Mouse (Mus musculus) c-Kit-negative CD71-positive TER-119-positive erythroid progenitor cells, embryonic 14.5 days (primary cell): ENCODE data around the gene Fdxr.

ENCODE experiments used
- DNase-seq: peaks from one replicate; pipeline ENCODE4 v3.0.0-alpha.2; 2013; ENCODE audit warnings: low read depth, low spot score

Fdxr gene

DNA sequence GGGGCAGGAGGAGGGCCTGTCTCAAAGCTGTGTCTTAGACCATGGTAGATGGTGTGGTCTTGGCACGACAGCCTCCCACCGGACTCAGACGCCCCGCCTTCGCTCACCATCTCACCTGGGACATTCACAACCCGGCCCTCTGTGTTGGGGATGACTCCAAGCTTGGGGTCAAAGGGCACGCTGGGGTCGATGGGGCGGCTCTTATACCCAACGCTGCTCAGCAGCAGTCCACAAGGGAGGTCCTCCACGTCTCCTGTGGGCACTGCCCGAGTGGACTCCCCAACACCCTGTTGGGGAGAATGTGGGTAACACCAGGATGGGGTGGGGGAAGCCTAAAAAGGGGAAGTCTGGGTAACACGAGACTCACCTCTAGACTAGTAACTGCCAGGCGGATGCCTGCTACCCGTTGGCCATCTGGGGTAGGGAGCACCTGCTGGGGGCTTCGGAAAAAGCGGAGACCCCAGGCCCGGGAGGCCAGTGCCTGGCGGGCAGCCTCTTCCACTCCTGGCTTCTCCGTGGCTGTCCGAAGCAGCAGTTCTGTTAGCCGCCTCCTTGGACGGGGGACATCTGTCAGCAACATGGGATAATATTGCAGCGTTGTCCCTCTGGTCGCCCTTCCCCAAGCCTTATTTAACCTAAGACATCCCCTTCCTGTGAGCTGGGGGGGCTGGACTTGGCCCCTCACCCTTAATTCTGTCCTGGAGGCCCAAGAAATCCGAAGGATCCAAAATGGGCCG, 7.4 kb downstream of the Fdxr start:
- no peak for DNase-seq

GRCm38 (mm10) chr11:115267958-115268357, 8.9 kb downstream of the Fdxr start:
- no peak for DNase-seq

DNA sequence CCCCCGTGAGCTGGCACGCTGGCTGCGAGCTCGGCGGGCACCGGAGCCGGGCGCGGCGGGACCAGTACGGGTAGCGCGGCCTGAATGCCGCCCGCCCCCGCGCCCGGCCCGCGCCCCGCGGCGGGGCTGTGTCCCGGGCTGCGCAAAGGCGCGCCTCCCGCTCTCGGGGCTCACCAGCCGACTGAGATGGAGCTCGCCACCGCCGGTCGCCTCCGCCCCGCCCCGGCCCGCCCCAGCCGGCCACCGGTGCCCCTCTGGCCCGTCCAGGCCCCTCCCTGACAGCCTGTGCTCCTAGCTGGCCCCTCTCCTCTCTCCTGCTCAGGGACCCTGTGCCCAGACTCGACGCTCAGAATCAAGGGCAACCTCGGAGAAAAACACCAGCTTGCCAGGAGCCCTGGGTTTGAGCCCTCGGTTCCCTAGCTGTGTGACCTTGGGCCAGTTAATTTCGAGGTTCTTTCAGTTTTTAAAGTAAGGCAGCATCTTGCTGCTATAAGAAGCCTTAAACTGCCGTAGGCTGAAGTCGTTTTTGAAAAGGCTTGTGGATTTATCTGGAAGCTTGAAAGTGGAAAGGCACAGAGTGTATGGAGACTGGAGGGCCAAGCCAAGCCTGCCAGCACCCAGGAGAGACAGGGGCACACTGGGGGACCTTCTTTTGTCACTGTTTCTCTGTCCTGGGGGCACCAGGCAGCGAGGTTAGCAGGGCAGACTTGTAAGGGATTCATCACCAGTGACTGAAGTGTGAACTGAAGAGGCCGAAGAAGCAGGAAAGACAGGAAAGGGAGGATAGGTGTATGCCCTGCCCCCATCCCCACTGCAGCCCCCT, 9.6 kb downstream of the Fdxr start, which contains the start of gene Grin2c:
TSS of gene Grin2c (minus strand) at position 183 of the 823 bp plus-strand sequence.
- no peak for DNase-seq

DNA sequence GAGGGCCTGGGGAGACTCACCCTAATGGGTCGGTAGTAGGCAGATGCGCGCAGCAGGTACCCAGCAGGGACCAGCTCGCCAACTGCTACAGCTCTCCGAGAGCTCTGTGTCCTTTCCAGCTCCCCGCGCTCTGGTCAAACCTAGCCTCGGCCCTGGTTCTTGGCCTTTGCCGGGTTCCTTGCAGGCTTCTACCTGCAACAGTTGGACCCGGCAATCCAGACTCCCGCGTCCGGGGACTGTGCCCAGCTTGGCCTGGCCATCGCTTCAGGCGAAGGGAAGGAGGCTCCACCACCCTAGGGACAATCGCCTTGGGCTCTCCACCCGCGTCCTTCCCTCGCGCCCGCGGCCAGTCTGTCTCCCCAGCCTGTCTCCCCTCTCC, 10.5 kb downstream of the Fdxr start:
- DNase-seq = no peak

DNA sequence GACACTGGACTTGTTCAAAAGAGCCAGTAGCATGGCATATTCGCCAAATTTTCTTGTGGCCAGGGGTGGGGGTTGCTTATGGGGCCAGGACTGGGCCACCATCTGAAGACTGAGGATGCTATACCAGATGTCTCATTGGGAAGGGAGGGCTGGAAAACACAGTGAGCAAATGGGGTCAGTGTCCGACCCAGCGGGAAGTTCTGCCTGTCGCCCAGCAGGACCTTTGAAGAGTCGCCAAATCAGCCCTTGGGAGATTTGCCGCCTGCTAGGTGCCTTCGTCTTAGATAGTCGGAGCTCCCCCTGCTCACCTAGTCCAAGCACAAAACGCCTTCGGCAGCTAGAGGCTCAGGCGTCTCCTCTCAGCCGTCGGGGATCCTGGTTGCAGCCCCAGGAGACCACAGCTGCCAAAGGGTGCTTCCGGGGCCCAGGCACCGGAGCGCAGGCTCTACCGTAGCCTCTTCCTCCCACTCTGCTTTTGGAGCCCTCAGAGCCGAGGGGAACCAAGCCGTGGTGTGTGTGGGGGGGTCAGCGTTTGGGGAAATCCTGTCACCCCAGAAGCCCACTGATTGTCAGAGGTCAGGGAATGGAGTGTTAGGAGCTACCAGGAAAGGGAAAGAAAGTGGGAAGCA, 11.0 kb downstream of the Fdxr start:
- DNase-seq = no peak

GRCm38 (mm10) chr11:115264862-115265668, 11.8 kb downstream of the Fdxr start:
- DNase-seq = no peak

GRCm38 (mm10) chr11:115264136-115264861, 12.6 kb downstream of the Fdxr start:
- DNase-seq = no peak

- DNase-seq = no peak
Observed at GRCm38 (mm10) chr11:115262954-115263353, 13.9 kb downstream of the Fdxr start.

- no peak for DNase-seq
Observed at GRCm38 (mm10) chr11:115259134-115259533, 17.7 kb downstream of the Fdxr start.

DNA sequence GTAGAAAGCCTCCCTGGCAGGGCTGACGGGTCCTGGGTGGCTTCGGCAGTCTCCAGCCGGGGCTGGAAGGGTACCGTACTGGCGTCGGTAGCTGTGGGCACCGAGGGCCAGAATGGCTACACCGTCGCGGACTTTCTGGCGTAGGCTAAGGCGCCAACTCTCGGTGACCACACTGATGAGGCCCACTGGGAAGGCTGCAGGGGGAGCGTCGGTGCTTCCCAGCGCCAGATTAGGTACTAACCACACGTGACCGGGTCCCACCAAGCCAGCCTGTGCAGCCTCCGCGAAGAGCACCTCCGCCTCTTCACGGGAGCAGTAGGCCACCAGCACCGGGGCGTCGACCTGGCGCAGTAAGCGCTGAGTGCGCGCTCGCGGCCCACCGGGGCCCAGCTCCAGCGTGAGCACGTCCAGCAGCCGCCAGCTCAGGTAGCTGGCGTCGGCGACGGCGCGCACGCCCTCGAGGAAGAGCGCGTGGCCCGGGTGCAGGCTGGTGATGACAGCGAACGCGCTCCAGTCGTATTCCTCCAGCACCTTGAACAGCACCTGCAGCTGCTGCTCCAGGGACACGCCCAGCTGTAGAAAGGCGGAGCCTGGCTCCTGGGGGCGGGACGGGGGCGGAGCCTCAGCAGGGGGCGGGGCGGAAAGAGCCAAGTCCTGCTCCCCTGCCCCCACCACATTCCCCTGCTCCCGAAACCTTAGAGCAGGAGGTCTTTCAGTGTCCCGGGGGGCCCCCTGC, 18.9 kb downstream of the Fdxr start:
- no peak for DNase-seq

DNA sequence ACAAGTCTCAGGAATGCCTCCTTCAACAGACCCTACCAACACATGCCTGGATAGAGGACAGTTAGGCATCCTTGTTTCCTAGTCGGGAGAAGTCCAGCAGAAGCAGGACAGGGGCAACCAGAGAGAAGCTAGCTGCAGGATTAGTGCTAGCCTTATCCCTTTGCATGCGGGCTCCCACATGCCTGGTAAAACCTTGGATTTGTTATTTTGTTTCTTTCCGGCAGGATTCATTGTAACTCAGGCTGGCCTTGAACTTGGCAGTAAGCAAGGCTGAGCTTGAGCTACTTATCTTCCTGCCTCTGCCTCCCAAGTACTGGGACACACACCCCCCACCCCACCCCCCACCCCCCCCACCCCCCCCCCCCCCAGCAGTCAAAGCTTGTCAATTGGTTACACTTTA, 25.6 kb downstream of the Fdxr start:
- DNase-seq = no peak

GRCm38 (mm10) chr11:115250405-115251090, 26.3 kb downstream of the Fdxr start:
- DNase-seq = no peak

GRCm38 (mm10) chr11:115249721-115250404, 27.0 kb downstream of the Fdxr start:
- no peak for DNase-seq

GRCm38 (mm10) chr11:115247945-115248344, 28.9 kb downstream of the Fdxr start:
- no peak for DNase-seq

DNA sequence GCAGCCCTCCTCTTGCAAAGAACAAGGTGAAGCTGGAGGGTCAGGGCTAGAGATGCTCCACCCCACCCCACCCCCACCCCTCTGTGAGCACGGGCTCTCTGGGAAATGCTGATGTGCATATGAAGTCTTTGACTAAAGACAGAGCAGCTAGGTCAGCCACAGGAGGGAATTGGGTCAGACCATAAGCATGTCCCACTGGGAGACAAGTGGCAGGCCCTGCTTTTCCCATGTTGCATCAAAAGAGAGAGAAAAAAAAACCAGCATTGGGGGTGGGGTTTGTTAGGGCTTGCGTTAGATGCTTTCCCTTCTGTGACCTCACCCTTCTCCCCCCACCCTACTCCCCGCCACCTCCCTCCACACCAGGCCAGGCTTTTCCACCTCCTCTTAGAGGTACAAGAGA, 29.6 kb downstream of the Fdxr start:
- no peak for DNase-seq

- no peak for DNase-seq
Observed at GRCm38 (mm10) chr11:115246386-115246785, 30.5 kb downstream of the Fdxr start.

DNA sequence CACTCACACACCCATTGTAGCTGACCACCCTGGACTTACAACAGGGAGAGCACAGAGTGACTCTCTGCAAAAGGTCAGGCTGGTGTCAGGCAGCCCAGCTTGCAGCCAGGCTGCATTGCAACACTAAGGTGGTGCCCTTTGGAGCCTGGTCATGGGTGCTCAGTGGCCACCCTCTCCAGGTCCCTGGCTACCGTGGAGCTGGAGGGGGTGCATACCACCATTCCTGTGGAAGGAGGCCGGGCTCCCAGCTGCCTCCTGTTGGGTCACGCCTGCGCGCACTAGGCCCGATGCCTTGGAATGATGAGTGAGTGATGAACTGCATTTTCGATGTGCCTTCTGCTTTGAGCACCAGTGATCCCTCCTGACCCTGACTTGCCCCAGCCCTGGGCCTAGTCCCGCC, 32.0 kb downstream of the Fdxr start:
- no peak for DNase-seq

DNA sequence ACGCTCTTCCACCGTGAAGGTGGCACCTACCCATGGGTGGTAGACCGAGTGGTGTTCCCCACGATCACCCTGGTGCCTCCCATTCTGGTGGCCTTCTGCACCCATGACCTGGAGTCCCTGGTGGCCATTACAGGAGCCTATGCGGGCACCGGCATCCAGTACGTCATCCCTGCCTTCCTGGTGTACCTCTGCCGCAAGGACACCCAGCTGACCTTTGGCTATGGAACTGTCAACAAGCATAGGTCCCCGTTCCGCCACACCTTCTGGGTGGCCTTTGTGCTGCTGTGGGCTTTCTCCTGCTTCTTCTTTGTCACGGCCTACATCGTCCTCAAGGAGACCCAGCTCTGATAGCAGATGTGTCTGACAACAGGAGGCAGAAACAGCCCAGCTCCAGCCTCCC, 33.1 kb downstream of the Fdxr start:
- DNase-seq = no peak

GRCm38 (mm10) chr11:115242746-115243145, 34.1 kb downstream of the Fdxr start:
- no peak for DNase-seq
